Mouse (Mus musculus) lung, embryonic 14.5 days (tissue): ENCODE measurements around the gene Tbx6. TPM values are rescaled to one million over a fixed set of nuclear protein-coding genes. Genes with fewer than 3 reads are reported as not detected.

Experiments used
- ATAC-seq: fragments of 200-750 bp; cut with Nextera tagmentation; 2 replicates; pipeline ENCODE4 v1.8.0; 2017; ENCODE audit warnings: mild to moderate bottlenecking, moderate TSS enrichment, moderate library complexity; ENCODE audit not compliant: insufficient read depth
- DNase-seq: peaks from one replicate; pipeline ENCODE4 v3.0.0-alpha.2; 2015
- H3K27ac ChIP-seq: fragments of 300-500 bp; sonication (generic); 2 replicates; pipeline ENCODE4 v1.5.1; 2014; ENCODE audit warnings: low read depth, mild to moderate bottlenecking, moderate library complexity
- H3K27me3 ChIP-seq: fragments of 300-500 bp; sonication (generic); 2 replicates; pipeline ENCODE4 v1.6.1; 2014; ENCODE audit warnings: low read length, control low read depth; ENCODE audit not compliant: insufficient read depth
- H3K36me3 ChIP-seq: fragments of 300-500 bp; sonication (generic); 2 replicates; pipeline ENCODE4 v1.6.1; 2014; ENCODE audit warnings: control low read depth; ENCODE audit not compliant: insufficient read depth
- H3K4me1 ChIP-seq: fragments of 300-500 bp; sonication (generic); 2 replicates; pipeline ENCODE4 v1.6.1; 2014; ENCODE audit warnings: antibody characterized with exemption, control low read depth; ENCODE audit not compliant: insufficient read depth
- H3K4me2 ChIP-seq: fragments of 300-500 bp; sonication (generic); 2 replicates; pipeline ENCODE4 v1.6.1; 2014; ENCODE audit warnings: mild to moderate bottlenecking
- H3K4me3 ChIP-seq: fragments of 300-500 bp; sonication (generic); 2 replicates; pipeline ENCODE4 v1.5.1; 2014; ENCODE audit warnings: low read depth, low read length
- H3K9ac ChIP-seq: fragments of 300-500 bp; sonication (generic); 2 replicates; pipeline ENCODE4 v1.6.1; 2014
- H3K9me3 ChIP-seq: fragments of 300-500 bp; sonication (generic); 2 replicates; pipeline ENCODE4 v1.6.1; 2016; ENCODE audit warnings: low read depth, low read length, control low read depth
- CTCF ChIP-seq: IDR thresholded peaks from 2 replicates; pipeline ENCODE4 v1.5.1; 2016; ENCODE audit warnings: antibody characterized with exemption, low read depth
- WGBS: fragments of 180-500 bp; shearing (Covaris S2); extraction: QIAGEN DNeasy Blood & Tissue Kit; methylation state at CpG from one replicate; pipeline ENCODE4 v1.1.7; 2014; 5-methylcytosine and 5-hydroxymethylcytosine counted together
- polyA plus RNA-seq: library from polyadenylated mRNA; unstranded; fragments of >200 nt; fragmentation: Nextera tagmentation; extraction: Ambion mirVana; gene quantifications from 2 replicates; pipeline ENCODE4 v1.2.1, GENCODE M21; 2014

The Tbx6 gene
- polyA plus RNA-seq, 1 experiment from 2014 or later, result not detected

DNA sequence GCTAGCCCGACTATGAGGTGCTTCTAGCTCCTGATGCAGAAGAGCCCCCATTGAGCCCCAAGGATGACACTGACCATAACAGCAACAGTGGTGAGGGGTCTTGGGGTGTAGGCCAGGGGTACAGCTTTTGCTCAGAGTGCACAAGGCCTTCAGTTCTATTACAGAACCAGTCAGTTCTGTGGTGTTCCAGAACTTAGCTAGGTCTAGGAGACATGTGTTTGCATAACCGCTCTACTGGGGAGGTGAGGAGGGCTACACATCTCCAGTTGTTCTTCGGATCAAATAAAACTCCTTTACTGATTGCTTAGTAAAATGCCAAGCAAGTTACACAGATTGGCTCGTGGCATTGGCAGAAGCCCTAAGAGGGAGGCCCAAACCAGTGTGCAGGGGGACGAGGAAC, 50.3 kb downstream of the Tbx6 start, which contains the start of gene 4930451I11Rik:
Gene 4930451I11Rik, minus strand, starts transcription at position 101 of the 400 bp plus-strand sequence.
- peak within 1 kb of the TSS; percentile 58 for H3K4me2 ChIP-seq
- peak within 1 kb of the TSS; percentile 29 for H3K4me3 ChIP-seq
- no peaks in the 10 kb centered on the region for H3K9me3 ChIP-seq
- no peaks in the 10 kb centered on the region for H3K4me1 ChIP-seq
- H3K36me3 ChIP-seq, result no peaks in the 10 kb centered on the region
- no peak for TF ChIP-seq CTCF
- no peak for DNase-seq
- no peak within 1 kb of the TSS for H3K9ac ChIP-seq
- no peak within 1 kb of the TSS for H3K27ac ChIP-seq
- WGBS, result 58% methylated on average over 5 of the region's 5 CpGs
- H3K27me3 ChIP-seq, result no peaks in the 10 kb centered on the region
- no peak for ATAC-seq

GRCm38 (mm10) chr7:126832036-126832598, 50.8 kb downstream of the Tbx6 start:
- ATAC-seq, result peak; percentile 80
- H3K4me3 ChIP-seq, result peak overlapping the region; percentile 29
- DNase-seq, result peak; percentile 90
- no peaks in the 10 kb centered on the region for H3K27me3 ChIP-seq
- WGBS, result 2% methylated on average over 21 of the region's 21 CpGs
- no peak overlapping the region for H3K27ac ChIP-seq
- H3K4me2 ChIP-seq, result peak overlapping the region; percentile 58
- H3K4me1 ChIP-seq, result no peaks in the 10 kb centered on the region
- H3K36me3 ChIP-seq, result no peaks in the 10 kb centered on the region
- H3K9me3 ChIP-seq, result no peaks in the 10 kb centered on the region
- TF ChIP-seq CTCF, result peak; percentile 88
- no peak overlapping the region for H3K9ac ChIP-seq

GRCm38 (mm10) chr7:126833294-126833693, 52.0 kb downstream of the Tbx6 start:
- no peaks in the 10 kb centered on the region for H3K4me1 ChIP-seq
- no peaks in the 10 kb centered on the region for H3K27me3 ChIP-seq
- ATAC-seq (no peak), DNase-seq (no peak)
- no peak overlapping the region for H3K9ac ChIP-seq
- no peak overlapping the region for H3K4me2 ChIP-seq
- no peak overlapping the region for H3K27ac ChIP-seq
- WGBS, result 91% methylated on average over 1 of the region's 1 CpGs
- no peak overlapping the region for H3K4me3 ChIP-seq
- no peaks in the 10 kb centered on the region for H3K9me3 ChIP-seq
- H3K36me3 ChIP-seq, result no peaks in the 10 kb centered on the region
- no peak for TF ChIP-seq CTCF

Other genes starting within 250 kb of the Tbx6 start
- gene Eif3c, start 215.1 kb upstream of the Tbx6 start, polyA plus RNA-seq, result 169 and 183 TPM in 2 replicates
- gene Apobr, start 196.5 kb upstream of the Tbx6 start, polyA plus RNA-seq, result 0.32 and 0.54 TPM in 2 replicates
- 24.1 and 27.3 TPM in 2 replicates for gene Cln3, start 195.7 kb upstream of the Tbx6 start, polyA plus RNA-seq
- gene Il27, start 186.5 kb upstream of the Tbx6 start, polyA plus RNA-seq, result not detected in 2 replicates
- gene Nupr1, start 150.6 kb upstream of the Tbx6 start, polyA plus RNA-seq, result 9.7 and 10.7 TPM in 2 replicates
- 49.5 and 61.3 TPM in 2 replicates for gene Sgf29, start 132.2 kb upstream of the Tbx6 start, polyA plus RNA-seq
- 1.4 and 2.6 TPM in 2 replicates for gene Sult1a1, start 105.1 kb upstream of the Tbx6 start, polyA plus RNA-seq
- 123 and 126 TPM in 2 replicates for gene Bola2, start 86.1 kb upstream of the Tbx6 start, polyA plus RNA-seq
- gene Slx1b, start 85.7 kb upstream of the Tbx6 start, polyA plus RNA-seq, result 8.9 and 9.7 TPM in 2 replicates
- 29.2 and 29.3 TPM in 2 replicates for gene Coro1a, start 73.7 kb upstream of the Tbx6 start, polyA plus RNA-seq
- gene Mapk3, start 21.9 kb upstream of the Tbx6 start, polyA plus RNA-seq, result 111 and 117 TPM in 2 replicates
- gene Gdpd3, start 15.1 kb upstream of the Tbx6 start, polyA plus RNA-seq, result 3.3 and 3.4 TPM in 2 replicates
- 87.8 and 91.2 TPM in 2 replicates for gene Ypel3, start 4.5 kb upstream of the Tbx6 start, polyA plus RNA-seq
- gene Ppp4c, start 11.0 kb downstream of the Tbx6 start, polyA plus RNA-seq, result 278 and 300 TPM in 2 replicates
- gene Fam57b, start 16.2 kb downstream of the Tbx6 start, polyA plus RNA-seq, result 0.17 and 0.88 TPM in 2 replicates
- gene 4930451I11Rik, start 50.2 kb downstream of the Tbx6 start, polyA plus RNA-seq, result not detected in 2 replicates
- gene Doc2a, start 65.9 kb downstream of the Tbx6 start, polyA plus RNA-seq, result 0.33 and 0.80 TPM in 2 replicates
- gene Hirip3, start 80.5 kb downstream of the Tbx6 start, polyA plus RNA-seq, result 19.9 and 26.7 TPM in 2 replicates
- gene Ino80e, start 80.9 kb downstream of the Tbx6 start, polyA plus RNA-seq, result 92.9 and 99.7 TPM in 2 replicates
- 34.8 and 40.1 TPM in 2 replicates for gene Taok2, start 103.2 kb downstream of the Tbx6 start, polyA plus RNA-seq
- gene Tmem219, start 141.4 kb downstream of the Tbx6 start, polyA plus RNA-seq, result 26.7 and 31.5 TPM in 2 replicates
- 12.1 and 15.7 TPM in 2 replicates for gene Kctd13, start 147.4 kb downstream of the Tbx6 start, polyA plus RNA-seq
- 0.39 TPM in 1 of 2 replicates, not detected in the other for gene Asphd1, start 168.1 kb downstream of the Tbx6 start, polyA plus RNA-seq
- gene Sez6l2, start 169.1 kb downstream of the Tbx6 start, polyA plus RNA-seq, result 0.68 and 1.1 TPM in 2 replicates
- 86.1 and 92.8 TPM in 2 replicates for gene Cdipt, start 194.4 kb downstream of the Tbx6 start, polyA plus RNA-seq
- 1.5 TPM in 2 replicates for gene Cdiptos, start 194.6 kb downstream of the Tbx6 start, polyA plus RNA-seq
- 7.7 and 8.0 TPM in 2 replicates for gene Mvp, start 233.1 kb downstream of the Tbx6 start, polyA plus RNA-seq
- gene Pagr1b, start 235.0 kb downstream of the Tbx6 start, polyA plus RNA-seq, result 0.85 TPM in 1 of 2 replicates, not detected in the other
- gene Pagr1a, start 235.9 kb downstream of the Tbx6 start, polyA plus RNA-seq, result 21.9 and 44.5 TPM in 2 replicates
- 37.4 and 54.0 TPM in 2 replicates for gene Gm42742, start 239.6 kb downstream of the Tbx6 start, polyA plus RNA-seq
- 4.7 and 5.9 TPM in 2 replicates for gene Prrt2, start 239.7 kb downstream of the Tbx6 start, polyA plus RNA-seq
- 74.3 and 90.8 TPM in 2 replicates for gene Maz, start 245.6 kb downstream of the Tbx6 start, polyA plus RNA-seq